Mouse (Mus musculus): Measurements from ENCODE around the gene Rnf149.

GRCm38 (mm10) chr1:39531036-39531435, 46.2 kb downstream of the Rnf149 start:
- TF ChIP-seq POLR2A (IDR thresholded peaks at IDR 0.05; ENCODE audit: low read depth, low read length) (no peak), CTCF (IDR thresholded peaks at IDR 0.05; ENCODE audit: borderline replicate concordance, insufficient read depth, low read length) (no peak)

All from embryonic fibroblast, embryonic 13.5 days (primary cell).